Mouse (Mus musculus) testis, postnatal 14 days (tissue): ENCODE results near the gene Mpdz.
A peak's percentile ranks its signal among the peaks of the same experiment; 100 is the strongest.

ENCODE experiments used
- DNase-seq: peaks from one replicate; pipeline ENCODE4 v3.0.0; 2021; ENCODE audit warnings: low spot score

Gene Mpdz

GRCm38 (mm10) chr4:81280098-81280497, 162.5 kb downstream of the Mpdz start:
- DNase-seq: no peak

- DNase-seq: no peak
Measured at GRCm38 (mm10) chr4:81279451-81279850, 163.2 kb downstream of the Mpdz start.

- no peak for DNase-seq
Measured at GRCm38 (mm10) chr4:81275957-81276715, 166.5 kb downstream of the Mpdz start.

GRCm38 (mm10) chr4:81273067-81273466, 169.5 kb downstream of the Mpdz start:
- no peak for DNase-seq

GRCm38 (mm10) chr4:81252859-81253780, 189.5 kb downstream of the Mpdz start:
- DNase-seq: no peak

GRCm38 (mm10) chr4:81252334-81252733, 190.3 kb downstream of the Mpdz start:
- no peak for DNase-seq

- DNase-seq: peak; percentile 27
Measured at GRCm38 (mm10) chr4:81251934-81252333, 190.7 kb downstream of the Mpdz start.

- no peak for DNase-seq
Measured at GRCm38 (mm10) chr4:81249245-81249644, 193.4 kb downstream of the Mpdz start.

GRCm38 (mm10) chr4:81236227-81236626, 206.4 kb downstream of the Mpdz start:
- no peak for DNase-seq
